Mouse (Mus musculus) forebrain, embryonic 16.5 days (tissue): ENCODE measurements around the gene Herc2. TPM values are rescaled to one million over a fixed set of nuclear protein-coding genes. Genes with fewer than 3 reads are reported as not detected.

Experiments
- ATAC-seq: fragments of 200-750 bp; cut with Nextera tagmentation; 2 replicates; pipeline ENCODE4 v1.8.0; 2017; ENCODE audit warnings: mild to moderate bottlenecking, moderate library complexity
- H3K27ac ChIP-seq: fragments of 300-500 bp; sonication (generic); 2 replicates; pipeline ENCODE4 v1.5.1; 2014; ENCODE audit warnings: low read length, control low read depth
- H3K27me3 ChIP-seq: fragments of 300-500 bp; sonication (generic); replicated peaks from 2 replicates; pipeline ENCODE4 v1.6.1; 2014; ENCODE audit warnings: low read length; ENCODE audit not compliant: control insufficient read depth, insufficient read depth
- H3K36me3 ChIP-seq: fragments of 300-500 bp; sonication (generic); 2 replicates; pipeline ENCODE4 v1.6.1; 2014; ENCODE audit not compliant: control insufficient read depth, insufficient read depth
- H3K4me1 ChIP-seq: fragments of 300-500 bp; sonication (generic); replicated peaks from 2 replicates; pipeline ENCODE4 v1.6.1; 2014; ENCODE audit warnings: low read length; ENCODE audit not compliant: control insufficient read depth, insufficient read depth
- H3K4me2 ChIP-seq: fragments of 300-500 bp; sonication (generic); 2 replicates; pipeline ENCODE4 v1.6.1; 2014; ENCODE audit warnings: mild to moderate bottlenecking, low read length, control low read depth
- H3K4me3 ChIP-seq: fragments of 300-500 bp; sonication (generic); replicated peaks from 2 replicates; pipeline ENCODE4 v1.5.1; 2014; ENCODE audit warnings: mild to moderate bottlenecking, low read length, control low read depth
- H3K9ac ChIP-seq: fragments of 300-500 bp; sonication (generic); replicated peaks from 2 replicates; pipeline ENCODE4 v1.6.1; 2014; ENCODE audit warnings: low read depth, low read length, control low read depth
- H3K9me3 ChIP-seq: fragments of 300-500 bp; sonication (generic); 2 replicates; pipeline ENCODE4 v1.6.1; 2016; ENCODE audit warnings: low read length; ENCODE audit not compliant: control insufficient read depth
- WGBS: fragments of 180-500 bp; shearing (Covaris S2); extraction: QIAGEN DNeasy Blood & Tissue Kit; methylation state at CpG from one replicate; pipeline ENCODE4 v1.1.7; 2014; 5-methylcytosine and 5-hydroxymethylcytosine counted together
- polyA plus RNA-seq: library from polyadenylated mRNA; unstranded; fragments of >200 nt; fragmentation: Nextera tagmentation; extraction: Ambion mirVana; gene quantifications from 2 replicates; pipeline ENCODE4 v1.2.1, GENCODE M21; 2015

Herc2 gene
- polyA plus RNA-seq, 1 experiment from 2014 or later, result 56.2 TPM

- Histone ChIP-seq H3K4me1 (no peaks in the 10 kb centered on the region), H3K36me3 (peaks cover 16% of the 10 kb centered on the region), H3K4me2 (no peak overlapping the region), H3K9me3 (no peaks in the 10 kb centered on the region), H3K27me3 (no peaks in the 10 kb centered on the region), H3K4me3 (no peak overlapping the region), H3K27ac (no peak overlapping the region), H3K9ac (no peak overlapping the region)
- WGBS, result 100% methylated on average over 1 of the region's 1 CpGs
- ATAC-seq, result no peak
Measured at GRCm38 (mm10) chr7:56114148-56114547, 64.2 kb downstream of the Herc2 start.

- no peak overlapping the region for H3K9ac ChIP-seq
- no peaks in the 10 kb centered on the region for H3K4me1 ChIP-seq
- H3K27ac ChIP-seq, result no peak overlapping the region
- no peak for ATAC-seq
- H3K9me3 ChIP-seq, result no peaks in the 10 kb centered on the region
- 85% methylated on average over 7 of the region's 7 CpGs for WGBS
- no peaks in the 10 kb centered on the region for H3K27me3 ChIP-seq
- peaks cover 16% of the 10 kb centered on the region for H3K36me3 ChIP-seq
- no peak overlapping the region for H3K4me3 ChIP-seq
- H3K4me2 ChIP-seq, result no peak overlapping the region
Measured at GRCm38 (mm10) chr7:56120968-56121367, 71.0 kb downstream of the Herc2 start.

- Histone ChIP-seq H3K4me1 (no peaks in the 10 kb centered on the region), H3K9ac (no peak overlapping the region), H3K4me2 (no peak overlapping the region), H3K4me3 (no peak overlapping the region), H3K27me3 (no peaks in the 10 kb centered on the region), H3K36me3 (peaks cover 16% of the 10 kb centered on the region), H3K27ac (no peak overlapping the region), H3K9me3 (no peaks in the 10 kb centered on the region)
- no peak for ATAC-seq
- 96% methylated on average over 5 of the region's 5 CpGs for WGBS
Measured at GRCm38 (mm10) chr7:56121425-56121824, 71.4 kb downstream of the Herc2 start.

GRCm38 (mm10) chr7:56128080-56128479, 78.1 kb downstream of the Herc2 start:
- Histone ChIP-seq H3K27me3 (no peaks in the 10 kb centered on the region), H3K9me3 (no peaks in the 10 kb centered on the region), H3K36me3 (peaks cover 30% of the 10 kb centered on the region), H3K4me2 (no peak overlapping the region), H3K9ac (no peak overlapping the region), H3K4me1 (no peaks in the 10 kb centered on the region), H3K27ac (no peak overlapping the region), H3K4me3 (no peak overlapping the region)
- no peak for ATAC-seq
- 97% methylated on average over 3 of the region's 3 CpGs for WGBS

GRCm38 (mm10) chr7:56129577-56129976, 79.6 kb downstream of the Herc2 start:
- H3K4me1 ChIP-seq, result no peaks in the 10 kb centered on the region
- no peak overlapping the region for H3K4me2 ChIP-seq
- peaks cover 33% of the 10 kb centered on the region for H3K36me3 ChIP-seq
- no peaks in the 10 kb centered on the region for H3K27me3 ChIP-seq
- no peaks in the 10 kb centered on the region for H3K9me3 ChIP-seq
- 79% methylated on average over 3 of the region's 3 CpGs for WGBS
- no peak overlapping the region for H3K4me3 ChIP-seq
- no peak for ATAC-seq
- H3K9ac ChIP-seq, result no peak overlapping the region
- no peak overlapping the region for H3K27ac ChIP-seq

- no peaks in the 10 kb centered on the region for H3K9me3 ChIP-seq
- no peak overlapping the region for H3K27ac ChIP-seq
- 86% methylated on average over 6 of the region's 6 CpGs for WGBS
- no peak overlapping the region for H3K4me3 ChIP-seq
- no peak overlapping the region for H3K4me2 ChIP-seq
- H3K27me3 ChIP-seq, result no peaks in the 10 kb centered on the region
- H3K4me1 ChIP-seq, result no peaks in the 10 kb centered on the region
- H3K9ac ChIP-seq, result no peak overlapping the region
- peaks cover 36% of the 10 kb centered on the region for H3K36me3 ChIP-seq
- no peak for ATAC-seq
Measured at GRCm38 (mm10) chr7:56131548-56131947, 81.6 kb downstream of the Herc2 start.

GRCm38 (mm10) chr7:56138706-56139105, 88.7 kb downstream of the Herc2 start:
- Histone ChIP-seq H3K4me1 (no peaks in the 10 kb centered on the region), H3K4me2 (no peak overlapping the region), H3K27ac (no peak overlapping the region), H3K4me3 (no peak overlapping the region), H3K9me3 (no peaks in the 10 kb centered on the region), H3K9ac (no peak overlapping the region), H3K36me3 (peaks cover 23% of the 10 kb centered on the region), H3K27me3 (no peaks in the 10 kb centered on the region)
- 95% methylated on average over 7 of the region's 7 CpGs for WGBS
- no peak for ATAC-seq

- no peak overlapping the region for H3K27ac ChIP-seq
- no peaks in the 10 kb centered on the region for H3K27me3 ChIP-seq
- no peak overlapping the region for H3K4me2 ChIP-seq
- H3K9me3 ChIP-seq, result no peaks in the 10 kb centered on the region
- no peak overlapping the region for H3K4me3 ChIP-seq
- no peak overlapping the region for H3K9ac ChIP-seq
- H3K4me1 ChIP-seq, result no peaks in the 10 kb centered on the region
- 94% methylated on average over 3 of the region's 3 CpGs for WGBS
- peaks cover 22% of the 10 kb centered on the region for H3K36me3 ChIP-seq
- ATAC-seq, result no peak
Measured at GRCm38 (mm10) chr7:56146424-56146823, 96.4 kb downstream of the Herc2 start.

- Histone ChIP-seq H3K9ac (no peak overlapping the region), H3K27me3 (no peaks in the 10 kb centered on the region), H3K27ac (no peak overlapping the region), H3K9me3 (no peaks in the 10 kb centered on the region), H3K4me2 (no peak overlapping the region), H3K4me3 (no peak overlapping the region), H3K36me3 (peaks cover 32% of the 10 kb centered on the region), H3K4me1 (no peaks in the 10 kb centered on the region)
- ATAC-seq, result no peak
- 93% methylated on average over 7 of the region's 7 CpGs for WGBS
Measured at GRCm38 (mm10) chr7:56148925-56149324, 98.9 kb downstream of the Herc2 start.
